Mouse (Mus musculus): ENCODE data around the gene Acan.

DNA sequence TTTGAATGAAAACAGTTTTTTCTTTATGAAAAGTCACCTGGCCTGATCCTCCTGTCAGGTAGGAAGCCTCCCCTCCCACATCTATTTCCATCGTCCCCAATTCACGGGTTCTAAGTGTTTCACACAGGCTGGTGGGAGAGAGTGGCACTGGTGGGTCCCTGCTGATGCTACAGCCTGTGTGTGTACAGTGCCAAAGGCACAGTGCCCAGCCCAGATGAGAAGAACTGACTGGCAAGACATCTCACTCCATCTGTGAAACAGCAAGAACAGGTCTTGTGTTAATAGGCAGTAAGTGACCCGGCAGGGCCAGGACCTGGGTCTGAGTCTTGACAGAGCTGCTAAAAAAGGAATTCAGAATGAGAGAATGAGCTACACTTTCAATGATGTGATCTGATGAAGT, 25.9 kb downstream of the Acan start:
- TF ChIP-seq POLR2A (IDR thresholded peaks at IDR 0.05; ENCODE audit: control insufficient read depth, extremely low read depth, insufficient read depth, low read length, poor library complexity) (no peak), CTCF (IDR thresholded peaks at IDR 0.05; ENCODE audit: borderline replicate concordance, control insufficient read depth, extremely low read depth, insufficient read depth, low read length, poor library complexity) (no peak)

Data from thymus, adult 2 months (tissue).